Mouse (Mus musculus) myocyte (in vitro differentiated cells): Measurements from ENCODE around the gene Ccdc60. TPM values are rescaled to one million over a fixed set of nuclear protein-coding genes. Genes with fewer than 3 reads are reported as not detected.

Source experiments
- H3K27me3 ChIP-seq: one replicate; pipeline ENCODE4 v1.6.1; 2011; ENCODE audit not compliant: control insufficient read depth, insufficient read depth, insufficient read length
- H3K36me3 ChIP-seq: one replicate; pipeline ENCODE4 v1.6.1; 2011; ENCODE audit not compliant: control insufficient read depth, insufficient read depth
- H3K4me2 ChIP-seq: one replicate; pipeline ENCODE4 v1.6.1; 2011; ENCODE audit warnings: low read depth, control low read depth
- H3K4me3 ChIP-seq: one replicate; pipeline ENCODE4 v1.5.1; 2011; ENCODE audit warnings: mild to moderate bottlenecking, control low read depth, moderate library complexity
- H3K79me2 ChIP-seq: one replicate; pipeline ENCODE4 v1.6.1; 2011; ENCODE audit not compliant: control insufficient read depth, insufficient read depth
- H3ac ChIP-seq: one replicate; pipeline ENCODE4 v1.6.1; 2011; ENCODE audit not compliant: control insufficient read depth, insufficient read length
- CEBPB ChIP-seq: IDR thresholded peaks from 2 replicates; pipeline ENCODE4 v1.6.1; 2011; ENCODE audit warnings: mild to moderate bottlenecking, moderate library complexity; ENCODE audit not compliant: poor library complexity, insufficient read depth, severe bottlenecking
- E2F4 ChIP-seq: IDR thresholded peaks from one replicate; pipeline ENCODE4 v1.6.1; 2011; ENCODE audit warnings: mild to moderate bottlenecking, control low read depth, moderate library complexity; ENCODE audit not compliant: insufficient read depth
- MAX ChIP-seq: IDR thresholded peaks from one replicate; pipeline ENCODE4 v1.6.1; 2011; ENCODE audit warnings: low read depth, mild to moderate bottlenecking, control low read depth
- MYOD1 ChIP-seq, 3 experiments: IDR thresholded peaks; one replicate each; pipeline ENCODE4 v1.6.1; 2011; ENCODE audit warnings: control low read depth in 2 of 3, low read depth in 2 of 3, mild to moderate bottlenecking in 2 of 3, moderate library complexity in 1 of 3; ENCODE audit not compliant: insufficient read length in 2 of 3, control insufficient read depth in 1 of 3
- MYOG ChIP-seq, 3 experiments: IDR thresholded peaks; one replicate each; pipeline ENCODE4 v1.6.1; 2011; ENCODE audit warnings: control low read depth in 2 of 3, low read depth in 2 of 3, mild to moderate bottlenecking in 2 of 3; ENCODE audit not compliant: insufficient read length in 2 of 3, control insufficient read depth in 1 of 3, insufficient read depth in 1 of 3
- POLR2A ChIP-seq: IDR thresholded peaks from one replicate; pipeline ENCODE4 v1.6.1; 2011; ENCODE audit warnings: low read depth, mild to moderate bottlenecking, control low read depth, moderate library complexity; ENCODE audit not compliant: insufficient read length
- POLR2AphosphoS2 ChIP-seq: IDR thresholded peaks from one replicate; pipeline ENCODE4 v1.6.1; 2011; ENCODE audit warnings: low read depth, control low read depth; ENCODE audit not compliant: insufficient read length
- REST ChIP-seq: IDR thresholded peaks from one replicate; pipeline ENCODE4 v1.6.1; 2011; ENCODE audit warnings: mild to moderate bottlenecking, control low read depth, moderate library complexity; ENCODE audit not compliant: insufficient read depth, insufficient read length
- SRF ChIP-seq: IDR thresholded peaks from one replicate; pipeline ENCODE4 v1.6.1; 2011; ENCODE audit warnings: low read depth; ENCODE audit not compliant: control insufficient read depth, insufficient read length
- TCF12 ChIP-seq: IDR thresholded peaks from one replicate; pipeline ENCODE4 v1.6.1; 2011; ENCODE audit warnings: mild to moderate bottlenecking, control low read depth; ENCODE audit not compliant: poor library complexity, insufficient read depth, severe bottlenecking
- TCF3 ChIP-seq: IDR thresholded peaks from one replicate; pipeline ENCODE4 v1.6.1; 2011; ENCODE audit warnings: low read depth, control low read depth; ENCODE audit not compliant: insufficient read length
- USF1 ChIP-seq: IDR thresholded peaks from one replicate; pipeline ENCODE4 v1.6.1; 2011; ENCODE audit warnings: low read depth, mild to moderate bottlenecking, control low read depth, moderate library complexity
- polyA plus RNA-seq: library from polyadenylated mRNA; unstranded; fragments of >200 nt; fragmentation: generic; extraction: Trizol; gene quantifications from one replicate; pipeline ENCODE4 v1.2.1, GENCODE M21; 2012; ENCODE audit warnings: missing spikeins

The Ccdc60 gene
- polyA plus RNA-seq, 1 experiment = 0.48 TPM

DNA sequence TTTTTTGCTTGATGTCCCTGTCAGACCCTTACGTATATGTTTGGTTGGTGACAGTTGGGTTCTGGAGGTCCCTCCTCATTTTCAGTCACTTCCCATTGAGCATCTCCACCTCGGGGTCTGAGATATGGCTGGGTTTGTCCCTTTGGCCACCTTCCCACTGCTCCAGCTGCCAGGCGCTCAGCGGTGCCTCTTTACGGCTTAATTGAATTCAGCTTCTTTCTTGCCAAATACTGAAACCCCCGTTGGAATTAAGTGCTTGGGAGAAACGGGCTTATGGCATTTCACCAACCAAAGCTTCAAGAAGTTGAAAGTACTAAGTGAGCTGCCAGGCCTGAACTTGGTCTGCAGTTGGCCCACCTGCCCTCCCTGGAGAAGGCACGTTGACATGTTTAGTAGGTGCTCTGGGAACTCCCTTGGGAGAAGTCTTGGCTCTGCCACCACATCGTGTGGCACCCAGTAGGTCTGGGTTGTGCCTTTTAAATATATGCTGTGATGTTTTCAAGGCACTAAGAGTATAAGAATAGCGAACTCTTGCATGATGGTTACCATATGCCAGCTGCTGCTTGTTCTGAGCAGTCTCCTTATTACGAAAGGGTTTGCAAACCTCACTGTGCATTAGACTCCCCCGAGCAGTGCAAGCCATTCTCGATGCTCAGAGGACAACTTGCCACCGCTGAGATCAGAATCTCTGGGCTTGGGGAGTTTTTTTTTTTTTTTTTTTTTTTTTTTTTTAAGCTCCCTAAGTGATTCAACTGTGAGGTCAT is 173.5 kb downstream of the Ccdc60 start:
- Histone ChIP-seq H3K4me2 (no peak overlapping the region), H3K36me3 (no peaks in the 10 kb centered on the region), H3ac (no peak overlapping the region), H3K79me2 (no peaks in the 10 kb centered on the region), H3K27me3 (no peaks in the 10 kb centered on the region), H3K4me3 (no peak overlapping the region)
- TF ChIP-seq MYOD1 (IDR thresholded peaks at IDR 0.05; ENCODE audit: control insufficient read depth in 1 of 3, insufficient read length in 2 of 3, low read depth in 2 of 3) (no peak), POLR2AphosphoS2 (no peak), TCF3 (no peak), MYOG (IDR thresholded peaks at IDR 0.05; ENCODE audit: control insufficient read depth in 1 of 3, insufficient read depth in 1 of 3, insufficient read length in 2 of 3, low read depth in 2 of 3) (no peak), TCF12 (no peak), MAX (no peak), E2F4 (no peak), POLR2A (no peak), USF1 (no peak), CEBPB (no peak)

DNA sequence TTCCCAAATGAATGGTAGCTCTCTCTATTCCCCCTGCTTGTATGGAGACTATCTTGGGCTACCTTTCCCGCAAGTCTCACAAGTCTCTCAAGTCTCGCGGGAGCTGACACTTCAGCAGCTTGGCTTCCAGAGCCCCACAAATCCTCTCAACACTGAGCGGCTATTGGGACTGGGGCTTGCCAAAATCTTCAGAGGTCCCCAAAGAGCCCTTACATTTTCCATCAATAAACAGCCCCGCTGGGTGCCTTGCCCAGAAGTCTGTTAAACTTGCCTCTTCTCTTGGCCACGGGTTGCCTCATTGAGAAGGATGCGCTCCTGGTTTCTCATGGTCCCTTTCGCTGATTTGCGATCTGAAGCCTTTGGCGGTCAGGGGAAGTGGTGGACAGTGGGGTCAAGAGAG is 180.1 kb downstream of the Ccdc60 start:
- H3K4me2 ChIP-seq = no peak overlapping the region
- H3K79me2 ChIP-seq = no peaks in the 10 kb centered on the region
- H3K27me3 ChIP-seq = peaks cover 8% of the 10 kb centered on the region
- H3K36me3 ChIP-seq = no peaks in the 10 kb centered on the region
- TF ChIP-seq REST (no peak), CEBPB (no peak), TCF12 (no peak), E2F4 (no peak), MYOG (IDR thresholded peaks at IDR 0.05; ENCODE audit: control insufficient read depth in 1 of 3, insufficient read depth in 1 of 3, insufficient read length in 2 of 3, low read depth in 2 of 3) (no peak), SRF (no peak)
- no peak overlapping the region for H3ac ChIP-seq
- H3K4me3 ChIP-seq = no peak overlapping the region

DNA sequence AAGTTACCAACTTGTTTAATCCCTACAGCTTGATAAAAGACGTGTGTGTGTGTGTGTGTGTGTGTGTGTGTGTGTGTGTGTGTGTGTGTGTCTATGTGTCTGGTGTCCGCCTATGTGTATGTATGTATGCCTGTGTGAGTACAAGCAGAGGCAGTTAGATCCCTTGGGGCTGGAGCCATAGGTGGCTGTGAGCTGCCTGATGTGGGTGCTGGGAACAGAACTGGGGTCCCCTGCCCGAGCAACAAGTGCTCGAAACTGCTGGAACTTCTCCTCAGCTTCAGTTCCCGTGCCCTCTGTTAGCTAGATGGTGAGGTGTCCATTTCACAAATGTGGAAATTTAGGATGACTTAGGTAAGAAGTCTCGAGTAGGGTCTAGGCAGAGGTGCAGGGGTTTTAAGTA is 204.6 kb downstream of the Ccdc60 start:
- H3K27me3 ChIP-seq = peaks cover 16% of the 10 kb centered on the region
- no peak overlapping the region for H3ac ChIP-seq
- H3K4me3 ChIP-seq = no peak overlapping the region
- no peaks in the 10 kb centered on the region for H3K36me3 ChIP-seq
- no peak overlapping the region for H3K4me2 ChIP-seq
- no peaks in the 10 kb centered on the region for H3K79me2 ChIP-seq
- no peak for TF ChIP-seq POLR2AphosphoS2
- TF ChIP-seq USF1 = no peak
- no peak for TF ChIP-seq REST
- no peak for TF ChIP-seq CEBPB
- TF ChIP-seq MYOG (IDR thresholded peaks at IDR 0.05; ENCODE audit: control insufficient read depth in 1 of 3, insufficient read depth in 1 of 3, insufficient read length in 2 of 3, low read depth in 2 of 3) = no peak
- no peak for TF ChIP-seq TCF3

DNA sequence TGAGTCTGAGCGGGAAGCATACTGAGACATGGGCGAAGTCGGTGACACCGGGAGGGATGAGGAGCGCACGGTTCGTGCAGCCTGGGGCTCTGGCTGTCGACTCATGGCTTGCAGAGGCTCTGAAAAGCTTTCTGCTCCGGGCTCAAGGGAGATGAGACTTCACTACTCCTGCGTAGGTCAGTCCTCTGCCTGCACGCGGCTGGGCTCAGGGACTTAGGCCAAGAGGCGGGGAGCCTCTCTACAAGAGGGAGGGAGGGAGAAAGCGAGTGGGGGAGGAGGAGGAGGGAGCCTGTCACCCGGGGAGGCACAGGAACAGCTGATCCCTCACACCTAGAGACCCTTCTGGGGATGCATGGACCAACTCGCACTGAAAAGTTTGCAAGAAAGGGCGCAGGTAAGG is 205.7 kb downstream of the Ccdc60 start, which contains the start of gene Tmem233:
Tmem233 (minus strand) TSS at position 164 of the 400 bp plus-strand sequence.
- TF ChIP-seq TCF12 (no peak), MYOG (IDR thresholded peaks at IDR 0.05; ENCODE audit: control insufficient read depth in 1 of 3, insufficient read depth in 1 of 3, insufficient read length in 2 of 3, low read depth in 2 of 3) (no peak), MYOD1 (IDR thresholded peaks at IDR 0.05; ENCODE audit: control insufficient read depth in 1 of 3, insufficient read length in 2 of 3, low read depth in 2 of 3) (no peak), USF1 (no peak), REST (no peak), SRF (no peak), CEBPB (no peak), E2F4 (no peak), POLR2AphosphoS2 (no peak), POLR2A (no peak), TCF3 (no peak), MAX (no peak)
- H3K4me3 ChIP-seq = no peak within 1 kb of the TSS
- no peaks in the 10 kb centered on the region for H3K79me2 ChIP-seq
- no peak within 1 kb of the TSS for H3K4me2 ChIP-seq
- no peak within 1 kb of the TSS for H3ac ChIP-seq
- peaks cover 16% of the 10 kb centered on the region for H3K27me3 ChIP-seq
- no peaks in the 10 kb centered on the region for H3K36me3 ChIP-seq

DNA sequence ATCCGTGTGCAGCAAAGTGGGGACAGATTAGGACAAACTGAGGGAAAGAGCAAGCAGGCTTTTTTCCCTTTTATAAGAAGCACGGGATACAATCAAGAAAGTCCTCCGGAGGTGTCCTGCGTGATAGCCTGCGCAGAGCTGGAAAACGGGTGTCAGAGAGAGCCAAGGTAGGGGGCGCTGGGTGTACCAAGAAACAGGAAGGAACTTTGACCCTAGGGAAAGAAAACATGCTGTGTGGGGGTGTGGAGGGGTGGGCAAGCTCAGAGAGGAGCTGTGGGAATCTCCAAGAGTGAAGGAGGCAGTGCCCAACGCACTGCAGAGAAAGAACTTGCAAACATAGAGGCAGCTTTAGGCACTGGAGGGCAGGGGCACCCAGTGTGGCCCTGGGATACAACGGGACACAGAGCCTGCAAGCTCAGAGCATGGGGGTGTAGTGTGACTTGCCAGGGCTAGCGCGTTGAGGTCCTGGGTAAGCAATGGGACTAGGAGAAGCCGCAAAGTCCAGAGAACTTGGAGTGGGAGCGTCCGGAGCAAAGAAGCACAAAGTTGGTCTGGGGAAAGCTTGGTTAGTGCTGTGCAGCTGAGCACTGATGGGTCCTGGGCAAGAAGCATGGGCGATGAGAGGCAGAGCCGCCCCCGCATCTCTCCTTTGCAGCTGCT is 206.4 kb downstream of the Ccdc60 start:
- TF ChIP-seq MYOD1 (IDR thresholded peaks at IDR 0.05; ENCODE audit: control insufficient read depth in 1 of 3, insufficient read length in 2 of 3, low read depth in 2 of 3) (no peak), MAX (no peak), REST (no peak), TCF12 (no peak), SRF (no peak), USF1 (no peak), E2F4 (no peak), POLR2A (no peak), CEBPB (no peak), TCF3 (no peak), POLR2AphosphoS2 (no peak), MYOG (IDR thresholded peaks at IDR 0.05; ENCODE audit: control insufficient read depth in 1 of 3, insufficient read depth in 1 of 3, insufficient read length in 2 of 3, low read depth in 2 of 3) (no peak)
- Histone ChIP-seq H3K36me3 (no peaks in the 10 kb centered on the region), H3K27me3 (peaks cover 16% of the 10 kb centered on the region), H3K4me2 (no peak overlapping the region), H3K4me3 (no peak overlapping the region), H3ac (no peak overlapping the region), H3K79me2 (no peaks in the 10 kb centered on the region)
